Mouse (Mus musculus) central nervous system, embryonic 18 days (tissue): ENCODE measurements around the gene Hykk. TPM values are rescaled to one million over a fixed set of nuclear protein-coding genes. Genes with fewer than 3 reads are reported as not detected.

Source experiments
- polyA plus RNA-seq: library from polyadenylated mRNA; depleted of rRNA; stranded (reverse); fragments of >200 nt; gene quantifications from 2 replicates; pipeline ENCODE4 v1.2.3, GENCODE M21; 2012; rRNA removed

Gene Hykk
- polyA plus RNA-seq, result 0.74 and 1.0 TPM in 2 replicates

DNA sequence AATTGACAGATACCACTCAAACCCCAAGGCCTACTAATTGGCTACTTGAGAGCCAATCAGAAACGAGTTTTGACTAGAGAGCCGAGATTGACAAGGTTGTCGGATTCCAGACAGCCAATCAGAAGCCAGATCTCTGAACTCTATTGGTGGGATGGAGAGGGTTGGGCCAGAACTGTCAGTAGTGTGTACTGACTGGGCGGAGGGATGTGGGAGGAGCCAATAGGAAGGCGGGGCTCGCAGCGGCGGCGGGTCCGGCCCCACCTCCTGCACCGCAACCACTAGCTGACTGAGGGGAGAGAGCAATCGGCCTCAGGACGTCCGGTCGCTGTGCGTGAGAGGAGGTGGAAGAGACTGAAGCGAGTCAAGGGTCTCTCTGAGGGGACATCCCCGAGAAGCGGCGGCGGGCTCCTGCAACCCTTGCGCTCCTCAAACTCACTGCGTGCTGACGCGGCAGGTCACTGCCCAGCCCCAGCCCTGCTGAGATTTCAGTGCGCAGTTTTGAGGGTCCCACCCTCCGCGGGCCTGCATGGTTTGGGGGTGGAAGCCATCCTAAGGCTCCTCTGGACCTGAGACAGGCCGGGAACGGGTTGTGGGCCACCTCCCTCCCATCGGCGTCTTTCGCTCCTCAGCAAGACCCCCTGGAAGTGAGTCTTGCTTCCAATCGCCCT lies at the start of gene Hykk:
Gene Hykk, plus strand, starts transcription at position 274 of the 668 bp plus-strand sequence.

GRCm38 (mm10) chr9:54950575-54951321 lies 33.7 kb downstream of the Hykk start, which contains the start of the genes Psma4 and AY074887:
Psma4 (plus strand) TSS chr9:54950790.
AY074887 (minus strand) TSS chr9:54950998.

GRCm38 (mm10) chr9:54980674-54981073 lies 63.6 kb downstream of the Hykk start, which contains the start of gene Chrna5:
Chrna5 (plus strand) TSS chr9:54980880.

Other genes with a start within 250 kb of the Hykk start
- gene Dnaja4, start 218.4 kb upstream of the Hykk start, polyA plus RNA-seq, result 11.9 and 12.0 TPM in 2 replicates
- 75.5 and 80.0 TPM in 2 replicates for gene Wdr61, start 182.8 kb upstream of the Hykk start, polyA plus RNA-seq
- 91.5 and 108 TPM in 2 replicates for gene Crabp1, start 152.5 kb upstream of the Hykk start, polyA plus RNA-seq
- gene Ireb2, start 53.5 kb upstream of the Hykk start, polyA plus RNA-seq, result 51.4 and 54.0 TPM in 2 replicates
- 210 and 227 TPM in 2 replicates for gene Psma4, start 33.5 kb downstream of the Hykk start, polyA plus RNA-seq
- 0.17 and 0.26 TPM in 2 replicates for gene AY074887, start 33.7 kb downstream of the Hykk start, polyA plus RNA-seq
- gene Chrna5, start 63.6 kb downstream of the Hykk start, polyA plus RNA-seq, result 3.4 and 3.6 TPM in 2 replicates
- gene Chrna3, start 109.3 kb downstream of the Hykk start, polyA plus RNA-seq, result 9.5 and 11.5 TPM in 2 replicates
- gene Chrnb4, start 131.5 kb downstream of the Hykk start, polyA plus RNA-seq, result 1.1 and 1.8 TPM in 2 replicates
- 26.5 and 26.8 TPM in 2 replicates for gene Ube2q2, start 231.6 kb downstream of the Hykk start, polyA plus RNA-seq